Mouse (Mus musculus): ENCODE data around the gene Gprc5c.

DNA sequence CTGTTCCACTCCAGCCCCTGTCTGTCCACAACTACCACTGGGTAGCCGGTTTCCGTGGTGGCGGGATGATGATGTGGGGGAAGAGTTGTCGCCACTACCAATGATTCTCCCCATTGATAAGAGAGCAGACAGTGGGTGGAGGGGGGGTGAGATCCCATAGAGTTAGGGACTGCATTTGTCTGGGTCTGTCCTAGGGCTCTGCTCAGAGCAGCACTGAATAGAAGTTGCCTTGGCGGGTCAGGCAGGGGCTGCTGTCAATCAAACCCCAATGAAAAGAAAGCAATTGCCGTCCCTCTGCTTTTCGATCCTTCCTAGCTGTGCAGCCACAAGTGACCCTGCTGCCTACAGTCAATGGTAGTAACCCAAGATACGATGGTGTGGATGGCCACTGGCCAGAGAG, 47.0 kb upstream of the Gprc5c start:
- TF ChIP-seq CTCF (IDR thresholded peaks at IDR 0.05) (no peak), EP300 (IDR thresholded peaks at IDR 0.05) (no peak)

Data from lung, postnatal 0 days (tissue).